Mouse (Mus musculus) embryonic facial prominence, embryonic 11.5 days (tissue): ENCODE data around the gene Dnah10. TPM values are rescaled to one million over a fixed set of nuclear protein-coding genes. Genes with fewer than 3 reads are reported as not detected.
A peak's percentile ranks its signal among the peaks of the same experiment; 100 is the strongest.
"Not testable (repeated sequence)": the region's sequence is repeated elsewhere in the genome, so short reads cannot be mapped to it uniquely, and the experiment has no call there.

Source experiments
- ATAC-seq: fragments of 200-750 bp; cut with Nextera tagmentation; replicated peaks from 2 replicates; pipeline ENCODE4 v1.8.0; 2017; ENCODE audit warnings: low read depth; ENCODE audit not compliant: insufficient number of reproducible peaks, low FRiP score, low TSS enrichment
- DNase-seq: peaks from one replicate; pipeline ENCODE4 v3.0.0-alpha.2; 2015; ENCODE audit warnings: low spot score
- H3K27ac ChIP-seq: fragments of 300-500 bp; sonication (generic); replicated peaks from 2 replicates; pipeline ENCODE4 v1.5.1; 2014; ENCODE audit warnings: mild to moderate bottlenecking, low read depth, low read length, control low read depth
- H3K27me3 ChIP-seq: fragments of 300-500 bp; sonication (generic); 2 replicates; pipeline ENCODE4 v1.6.1; 2014; ENCODE audit warnings: mild to moderate bottlenecking, low read length, moderate library complexity, mixed read lengths; ENCODE audit not compliant: control insufficient read depth, insufficient read depth
- H3K36me3 ChIP-seq: fragments of 300-500 bp; sonication (generic); replicated peaks from 2 replicates; pipeline ENCODE4 v1.6.1; 2014; ENCODE audit warnings: low read depth, mild to moderate bottlenecking, low read length, moderate library complexity, mixed read lengths; ENCODE audit not compliant: control insufficient read depth, insufficient read depth
- H3K4me1 ChIP-seq: fragments of 300-500 bp; sonication (generic); 2 replicates; pipeline ENCODE4 v1.6.1; 2014; ENCODE audit warnings: low read length, mixed read lengths; ENCODE audit not compliant: control insufficient read depth, insufficient read depth
- H3K4me2 ChIP-seq: fragments of 300-500 bp; sonication (generic); 2 replicates; pipeline ENCODE4 v1.6.1; 2014; ENCODE audit warnings: low read depth, mild to moderate bottlenecking, control low read depth, low read length, moderate library complexity
- H3K4me3 ChIP-seq: fragments of 300-500 bp; sonication (generic); 2 replicates; pipeline ENCODE4 v1.5.1; 2014; ENCODE audit warnings: low read depth, low read length, control low read depth
- H3K9ac ChIP-seq: fragments of 300-500 bp; sonication (generic); replicated peaks from 2 replicates; pipeline ENCODE4 v1.6.1; 2014; ENCODE audit warnings: mild to moderate bottlenecking, control low read depth, low read length
- H3K9me3 ChIP-seq: fragments of 300-500 bp; sonication (generic); replicated peaks from 2 replicates; pipeline ENCODE4 v1.6.1; 2016; ENCODE audit warnings: mild to moderate bottlenecking, low read length, inconsistent platforms, mixed read lengths; ENCODE audit not compliant: control insufficient read depth
- WGBS: fragments of 180-500 bp; shearing (Covaris S2); extraction: QIAGEN DNeasy Blood & Tissue Kit; methylation state at CpG from one replicate; pipeline ENCODE4 v1.1.7; 2014; 5-methylcytosine and 5-hydroxymethylcytosine counted together
- polyA plus RNA-seq: library from polyadenylated mRNA; unstranded; fragments of >200 nt; fragmentation: Nextera tagmentation; extraction: Ambion mirVana; gene quantifications from 2 replicates; pipeline ENCODE4 v1.2.1, GENCODE M21; 2014

Gene Dnah10
- polyA plus RNA-seq, 1 experiment from 2014 or later = 0.01 TPM

DNA sequence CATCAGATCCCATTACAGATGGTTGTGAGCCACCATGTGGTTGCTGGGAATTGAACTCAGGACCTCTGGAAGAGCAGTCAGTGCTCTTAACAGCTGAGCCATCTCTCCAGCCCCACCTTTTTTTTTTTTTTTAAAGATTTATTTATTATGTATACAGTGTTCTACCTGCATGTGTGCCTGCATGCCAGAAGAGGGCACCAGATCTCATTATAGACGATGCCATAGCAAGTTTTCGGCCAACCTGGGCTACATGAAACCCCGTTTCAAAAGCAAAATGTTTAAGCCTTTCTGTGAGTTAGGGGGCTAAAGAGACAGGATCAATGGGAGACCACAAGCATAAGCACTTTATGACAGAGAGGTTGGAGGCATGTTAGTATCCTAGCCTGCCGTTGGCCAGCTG is 51.4 kb downstream of the Dnah10 start:
- not testable (repeated sequence) for H3K27ac ChIP-seq, H3K4me3 ChIP-seq, H3K9me3 ChIP-seq, H3K36me3 ChIP-seq, H3K4me1 ChIP-seq, H3K27me3 ChIP-seq, H3K9ac ChIP-seq, ATAC-seq, H3K4me2 ChIP-seq, DNase-seq
- WGBS = 91% methylated on average over 4 of the region's 4 CpGs

DNA sequence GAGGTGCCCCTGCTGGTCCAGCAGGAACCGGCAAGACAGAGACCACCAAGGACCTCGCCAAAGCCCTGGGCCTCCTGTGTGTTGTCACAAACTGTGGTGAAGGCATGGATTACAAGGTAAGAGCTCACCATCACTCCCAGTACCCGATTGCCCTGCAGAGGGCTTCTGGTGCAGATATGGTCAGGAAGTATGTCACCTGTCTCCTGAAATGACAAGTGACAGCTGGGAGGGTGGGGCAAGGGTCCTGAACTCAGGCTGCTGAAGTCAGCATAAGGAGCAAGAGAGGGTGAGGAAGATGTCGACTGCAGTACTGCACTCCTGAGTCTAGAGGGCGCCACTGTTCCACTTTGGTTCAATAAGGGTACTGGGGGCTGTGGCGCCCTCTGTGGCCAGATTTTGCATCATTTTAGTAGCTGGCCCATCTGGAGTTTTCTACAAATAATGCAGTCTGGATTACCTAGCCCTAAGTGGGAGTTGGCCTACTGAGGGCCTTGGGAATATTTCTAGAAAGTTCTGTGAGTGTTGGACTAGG is 52.4 kb downstream of the Dnah10 start:
- Histone ChIP-seq H3K4me3 (no peak overlapping the region), H3K4me1 (no peaks in the 10 kb centered on the region)
- peak; percentile 49 for DNase-seq

DNA sequence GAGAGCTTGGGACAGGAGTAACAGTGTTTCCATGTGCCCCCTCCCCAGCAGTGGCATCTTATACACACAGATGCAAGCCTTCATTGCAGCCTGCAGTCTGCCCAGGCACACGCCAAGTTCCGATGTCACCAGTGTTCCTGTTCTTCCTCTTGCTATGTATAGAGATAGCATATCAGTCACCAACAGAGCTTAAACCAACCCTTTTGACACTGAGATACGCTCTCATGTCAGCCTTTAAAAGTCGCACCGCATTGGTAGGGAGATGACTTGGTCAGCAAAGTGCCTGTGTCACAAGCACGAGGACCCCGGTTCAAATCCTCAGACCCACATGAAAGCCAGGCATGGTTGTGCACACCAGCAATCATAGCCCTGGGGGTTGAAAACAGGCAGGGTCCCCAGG is 55.0 kb downstream of the Dnah10 start:
- no peak for ATAC-seq
- 89% methylated on average over 7 of the region's 7 CpGs for WGBS
- Histone ChIP-seq H3K4me3 (no peak overlapping the region), H3K27me3 (no peaks in the 10 kb centered on the region), H3K4me2 (no peak overlapping the region), H3K9ac (no peak overlapping the region), H3K27ac (no peak overlapping the region), H3K36me3 (no peaks in the 10 kb centered on the region), H3K9me3 (no peaks in the 10 kb centered on the region), H3K4me1 (no peaks in the 10 kb centered on the region)
- no peak for DNase-seq

More for the DNA sequence above, 52.4 kb downstream of the Dnah10 start:
- no peak overlapping the region for H3K27ac ChIP-seq
- no peaks in the 10 kb centered on the region for H3K36me3 ChIP-seq
- no peak overlapping the region for H3K9ac ChIP-seq
- no peak for ATAC-seq
- 64% methylated on average over 6 of the region's 6 CpGs for WGBS
- no peaks in the 10 kb centered on the region for H3K9me3 ChIP-seq
- no peak overlapping the region for H3K4me2 ChIP-seq
- no peaks in the 10 kb centered on the region for H3K27me3 ChIP-seq

DNA sequence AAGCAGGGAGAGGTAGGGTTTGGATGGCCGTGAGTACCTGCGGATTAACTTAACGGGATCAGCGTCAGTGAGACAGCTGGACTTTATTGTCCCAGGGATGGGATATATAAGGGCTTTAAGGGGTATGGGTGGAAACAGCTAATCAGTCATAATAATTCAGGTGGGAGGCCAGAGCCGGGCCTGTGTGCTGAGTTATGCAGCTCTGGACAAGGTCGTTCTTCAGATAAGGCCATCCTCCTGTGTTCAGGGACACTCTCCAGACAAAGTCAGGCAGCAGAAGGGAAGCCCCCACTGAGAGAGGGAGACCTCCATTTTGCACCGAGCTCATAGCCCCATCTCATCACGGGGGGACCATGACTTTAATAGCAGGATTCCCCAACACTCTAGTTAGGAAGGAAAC is 56.8 kb downstream of the Dnah10 start:
- DNase-seq (no peak), ATAC-seq (no peak)
- Histone ChIP-seq H3K9me3 (no peaks in the 10 kb centered on the region), H3K4me1 (no peaks in the 10 kb centered on the region), H3K36me3 (no peaks in the 10 kb centered on the region), H3K4me2 (no peak overlapping the region), H3K27ac (no peak overlapping the region), H3K9ac (no peak overlapping the region), H3K4me3 (no peak overlapping the region), H3K27me3 (no peaks in the 10 kb centered on the region)
- 83% methylated on average over 8 of the region's 8 CpGs for WGBS

DNA sequence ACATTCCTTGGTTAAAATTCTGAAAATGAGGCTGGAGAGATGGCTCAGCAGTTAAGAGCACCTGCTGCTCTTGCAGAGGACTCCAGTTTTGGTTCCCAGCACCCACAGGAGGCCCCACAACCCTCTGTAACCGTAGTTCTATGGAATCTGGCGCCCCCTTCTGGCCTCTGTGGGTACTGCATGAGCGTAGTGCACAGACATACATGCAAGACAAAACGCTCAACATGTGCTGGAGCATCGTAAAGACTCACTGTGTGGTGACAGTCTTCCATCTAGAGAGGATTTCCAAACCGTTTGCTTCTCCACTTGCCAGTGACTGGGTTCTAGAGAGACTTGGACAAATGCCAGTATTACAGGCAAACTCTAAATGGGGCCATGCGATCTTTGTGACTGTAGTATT is 60.8 kb downstream of the Dnah10 start:
- no peaks in the 10 kb centered on the region for H3K27me3 ChIP-seq
- no peak overlapping the region for H3K27ac ChIP-seq
- no peak overlapping the region for H3K4me2 ChIP-seq
- no peak overlapping the region for H3K4me3 ChIP-seq
- ATAC-seq (no peak), DNase-seq (no peak)
- H3K9me3 ChIP-seq = no peaks in the 10 kb centered on the region
- H3K4me1 ChIP-seq = no peaks in the 10 kb centered on the region
- H3K36me3 ChIP-seq = no peaks in the 10 kb centered on the region
- H3K9ac ChIP-seq = no peak overlapping the region
- 85% methylated on average over 7 of the region's 7 CpGs for WGBS

DNA sequence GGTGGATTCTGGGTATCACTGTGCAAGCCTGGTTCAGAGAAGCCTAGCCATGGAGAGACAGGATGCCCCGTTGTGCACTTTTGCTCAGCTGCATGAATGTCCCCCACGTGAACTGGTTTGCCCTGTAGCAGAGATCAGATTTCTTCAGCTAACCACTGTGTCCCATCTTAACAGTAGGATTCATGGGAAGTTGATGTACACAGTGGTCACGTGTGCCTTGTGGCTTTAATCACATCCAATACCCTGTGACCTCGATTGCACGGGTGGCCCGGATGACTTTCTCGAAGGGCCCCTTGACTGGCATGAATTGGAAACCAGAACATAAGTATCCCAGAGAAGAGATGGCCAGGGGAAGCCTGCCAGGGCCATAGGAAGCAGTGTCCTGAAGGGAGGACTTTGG is 67.2 kb downstream of the Dnah10 start:
- no peak for DNase-seq
- Histone ChIP-seq H3K4me3 (no peak overlapping the region), H3K4me1 (no peaks in the 10 kb centered on the region), H3K4me2 (no peak overlapping the region), H3K9ac (no peak overlapping the region), H3K27me3 (no peaks in the 10 kb centered on the region), H3K27ac (no peak overlapping the region), H3K36me3 (no peaks in the 10 kb centered on the region), H3K9me3 (no peaks in the 10 kb centered on the region)
- ATAC-seq = no peak
- WGBS = 80% methylated on average over 7 of the region's 7 CpGs

DNA sequence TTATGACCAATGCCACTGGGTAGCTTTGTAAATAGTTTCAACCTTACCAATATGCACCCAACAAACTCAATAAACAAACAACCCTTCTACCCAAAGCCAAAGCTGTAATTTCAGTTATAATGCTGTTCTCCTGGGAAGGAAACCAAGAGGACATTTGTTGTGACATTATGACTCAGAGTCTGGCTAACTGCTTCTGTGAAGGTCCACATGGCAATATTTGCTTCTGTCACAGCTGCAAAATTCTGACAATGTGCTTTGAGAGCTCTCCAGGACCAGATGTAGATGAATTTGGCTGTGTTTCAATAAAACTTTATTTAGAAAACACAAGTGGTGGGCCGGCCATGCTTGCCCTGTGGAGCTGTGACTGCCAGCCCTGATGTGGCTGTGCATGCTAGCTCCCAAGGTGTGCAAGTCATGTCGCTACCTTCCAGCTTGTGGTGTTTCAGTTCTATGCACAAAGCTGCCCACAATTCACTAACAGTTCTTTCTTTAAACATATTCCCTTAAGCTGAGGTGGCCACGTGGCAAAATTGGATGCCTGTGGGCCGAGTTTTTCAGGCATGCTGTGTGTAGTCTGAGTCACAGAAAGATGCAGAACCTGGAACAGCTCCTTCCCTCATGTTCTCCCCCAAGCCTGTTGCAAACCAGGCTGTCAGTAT is 85.0 kb downstream of the Dnah10 start:
- DNase-seq (no peak), ATAC-seq (no peak)
- H3K4me1 ChIP-seq = no peaks in the 10 kb centered on the region
- 85% methylated on average over 4 of the region's 4 CpGs for WGBS
- H3K9me3 ChIP-seq = no peaks in the 10 kb centered on the region
- H3K4me2 ChIP-seq = no peak overlapping the region
- no peak overlapping the region for H3K4me3 ChIP-seq
- no peak overlapping the region for H3K27ac ChIP-seq
- no peaks in the 10 kb centered on the region for H3K36me3 ChIP-seq
- no peak overlapping the region for H3K9ac ChIP-seq
- no peaks in the 10 kb centered on the region for H3K27me3 ChIP-seq

DNA sequence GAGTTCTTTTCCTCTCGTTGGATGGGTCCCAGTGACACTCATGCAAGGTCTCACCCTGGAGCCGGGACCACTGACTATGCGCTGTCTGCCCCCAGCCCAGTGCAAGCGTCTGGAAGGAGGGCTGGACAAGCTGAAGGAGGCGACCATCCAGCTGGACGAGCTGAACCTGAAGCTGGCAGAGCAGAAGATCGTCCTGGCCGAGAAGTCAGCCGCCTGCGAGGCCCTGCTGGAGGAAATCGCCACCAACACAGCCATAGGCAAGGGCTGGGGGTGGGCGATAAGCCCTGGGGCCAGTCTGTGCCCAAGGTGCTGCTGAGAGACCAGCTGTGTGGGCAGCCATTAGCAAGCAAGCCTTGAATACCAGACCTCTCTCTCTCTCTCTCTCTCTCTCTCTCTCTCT is 87.6 kb downstream of the Dnah10 start:
- no peak overlapping the region for H3K27ac ChIP-seq
- H3K4me2 ChIP-seq = no peak overlapping the region
- no peak overlapping the region for H3K9ac ChIP-seq
- no peaks in the 10 kb centered on the region for H3K9me3 ChIP-seq
- no peaks in the 10 kb centered on the region for H3K27me3 ChIP-seq
- H3K36me3 ChIP-seq = no peaks in the 10 kb centered on the region
- DNase-seq (no peak), ATAC-seq (no peak)
- H3K4me1 ChIP-seq = no peaks in the 10 kb centered on the region
- H3K4me3 ChIP-seq = no peak overlapping the region
- 84% methylated on average over 12 of the region's 12 CpGs for WGBS
